Mouse (Mus musculus) testis, adult 2 months (tissue): ENCODE results near the gene Tmem204.

ENCODE experiments used
- CTCF ChIP-seq: fragments of 200-500 bp; IDR thresholded peaks from 2 replicates; pipeline ENCODE4 v1.5.1; 2012; ENCODE audit warnings: low read depth, mild to moderate bottlenecking, inconsistent platforms, low read length, moderate library complexity; ENCODE audit not compliant: control insufficient read depth, insufficient read depth, insufficient replicate concordance
- POLR2A ChIP-seq: fragments of 200-500 bp; IDR thresholded peaks from 2 replicates; pipeline ENCODE4 v1.6.1; 2012; ENCODE audit warnings: low read depth, mild to moderate bottlenecking, inconsistent platforms, low read length, moderate library complexity; ENCODE audit not compliant: control insufficient read depth

GRCm38 (mm10) chr17:25044879-25045278, 38.5 kb downstream of the Tmem204 start:
- TF ChIP-seq POLR2A: no peak
- TF ChIP-seq CTCF: no peak
